Mouse (Mus musculus) brain, embryonic 14.5 days (tissue): ENCODE measurements around the gene Arrdc5.

Experiments used
- CTCF ChIP-seq: fragments of 200-500 bp; IDR thresholded peaks from 2 replicates; pipeline ENCODE4 v1.5.1; 2012; ENCODE audit warnings: inconsistent platforms, mild to moderate bottlenecking, moderate library complexity, borderline replicate concordance; ENCODE audit not compliant: insufficient read depth, insufficient read length; ENCODE audit errors: extremely low read depth
- POLR2A ChIP-seq: fragments of 200-500 bp; IDR thresholded peaks from 2 replicates; pipeline ENCODE4 v1.6.1; 2012; ENCODE audit warnings: mild to moderate bottlenecking, inconsistent platforms, borderline replicate concordance; ENCODE audit not compliant: poor library complexity, insufficient read depth, insufficient read length, severe bottlenecking; ENCODE audit errors: extremely low read depth

DNA sequence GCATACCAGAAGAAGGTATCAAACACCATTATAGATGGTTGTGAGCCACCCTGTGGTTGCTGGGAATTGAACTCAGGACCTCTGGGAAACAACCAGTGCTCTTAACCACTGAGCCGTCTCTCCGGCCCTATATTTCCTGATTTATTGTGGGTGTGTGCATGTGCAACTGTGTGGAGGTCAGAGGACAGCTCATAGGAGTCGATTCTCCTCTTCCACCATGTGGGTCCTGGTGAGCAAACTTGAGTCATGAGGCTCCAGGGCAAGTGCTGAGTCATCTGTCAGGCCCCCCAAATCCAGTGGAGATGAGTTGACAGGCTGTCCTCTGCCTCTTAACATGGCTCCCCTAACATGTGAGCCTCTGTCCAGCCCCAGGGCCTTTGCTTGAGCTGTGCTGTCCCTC, 34.2 kb downstream of the Arrdc5 start:
- TF ChIP-seq CTCF (no peak), POLR2A (no peak)
